Mouse (Mus musculus): ENCODE results near the gene Ranbp3. TPM values are rescaled to one million over a fixed set of nuclear protein-coding genes. Genes with fewer than 3 reads are reported as not detected.

Gene Ranbp3
- total RNA-seq, 2 experiments from 2014 or later: 39.2 to 41.3 TPM

DNA sequence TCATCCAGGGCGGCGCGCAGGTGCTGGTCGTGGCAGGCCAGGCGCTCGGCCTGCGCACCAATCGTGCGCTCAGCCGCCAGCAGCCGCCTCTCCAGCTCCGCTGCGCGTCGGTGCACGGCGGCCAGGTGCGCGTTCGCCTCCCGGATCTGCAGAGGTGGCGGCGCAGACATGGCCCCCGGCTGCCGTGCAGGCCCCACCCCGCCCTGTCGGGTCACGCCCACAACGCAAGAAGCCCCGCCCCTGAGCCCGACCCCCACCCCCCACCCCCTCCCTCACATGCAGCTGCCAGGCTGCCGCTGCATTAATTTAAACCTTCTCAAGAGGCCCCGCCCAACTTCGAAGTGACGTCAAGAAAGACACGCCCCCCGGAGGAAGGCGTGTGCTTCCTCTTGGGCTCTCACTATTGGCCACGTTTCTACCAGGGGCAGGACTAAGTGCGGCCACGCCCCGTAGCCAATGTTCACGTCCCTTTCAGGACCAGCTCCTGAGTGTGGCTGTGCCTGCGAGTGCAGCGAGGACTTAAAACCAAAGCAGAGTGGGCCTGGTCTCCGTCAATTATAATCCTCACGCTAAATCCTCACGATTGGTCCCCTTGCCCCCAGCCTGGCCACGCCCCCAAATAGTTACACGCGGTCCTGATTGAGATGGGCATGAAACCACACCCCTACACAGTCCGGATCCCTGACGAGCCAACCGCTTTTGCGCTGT is 43.7 kb downstream of the Ranbp3 start:
- DNase-seq: peak; percentile 95
- TF ChIP-seq CTCF (IDR thresholded peaks at IDR 0.05): no peak
- Histone ChIP-seq H3K4me3 (peak overlapping the region; percentile 97), H3K27ac (peak overlapping the region; percentile 96)
- intact Hi-C loops (cut with DNase I): loop anchor here (1.0 kb wide), 1 partner anchor 40 kb away; the partner anchor contains the start of gene Nrtn

DNA sequence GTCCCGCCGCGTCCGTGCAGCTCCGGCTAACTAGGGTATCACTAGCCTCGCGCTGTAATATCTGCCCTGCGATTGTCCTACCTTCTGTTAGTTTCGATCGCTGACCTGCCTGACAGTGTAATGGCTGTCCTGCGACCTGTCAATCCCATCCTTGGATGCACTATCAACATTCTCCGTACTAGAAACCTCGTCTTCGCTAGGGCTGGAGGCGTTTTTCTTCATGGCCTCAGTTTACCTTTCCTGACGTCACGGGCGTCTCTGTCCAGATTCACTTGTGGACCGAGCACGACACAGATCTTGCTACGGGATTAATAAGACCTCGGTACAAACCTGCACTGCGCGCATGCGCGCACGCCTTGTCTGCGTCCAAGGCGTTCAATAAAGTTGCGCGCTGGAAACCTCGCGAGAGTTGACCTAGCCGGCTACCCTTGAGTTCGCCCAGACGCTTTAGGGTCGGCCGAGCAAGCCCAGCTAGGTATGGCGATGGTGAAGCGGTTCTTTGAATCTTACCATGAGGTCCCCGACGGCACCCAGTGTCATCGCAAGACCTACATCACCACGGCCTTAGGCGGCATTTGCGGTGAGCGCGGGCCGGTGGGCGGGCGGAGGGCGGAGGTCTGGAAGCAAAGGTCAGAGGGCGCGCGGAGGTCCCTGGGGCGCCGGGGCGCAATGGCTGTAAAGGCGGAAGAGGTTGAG is 44.4 kb downstream of the Ranbp3 start, which contains the start of the genes Ndufa11 and Vmac:
Gene Ndufa11 (plus strand): TSS at position 405 of the 696 bp plus-strand sequence.
Gene Vmac (minus strand): TSS at position 660 of the 696 bp plus-strand sequence.
- Histone ChIP-seq H3K4me3 (peak within 1 kb of the TSS; percentile 97), H3K27ac (peak within 1 kb of the TSS; percentile 96)
- TF ChIP-seq CTCF (IDR thresholded peaks at IDR 0.05): no peak
- intact Hi-C loops (cut with DNase I): loop anchor here (1.0 kb wide), 1 partner anchor 40 kb away; the partner anchor contains the start of gene Nrtn
- DNase-seq: peak; percentile 97

DNA sequence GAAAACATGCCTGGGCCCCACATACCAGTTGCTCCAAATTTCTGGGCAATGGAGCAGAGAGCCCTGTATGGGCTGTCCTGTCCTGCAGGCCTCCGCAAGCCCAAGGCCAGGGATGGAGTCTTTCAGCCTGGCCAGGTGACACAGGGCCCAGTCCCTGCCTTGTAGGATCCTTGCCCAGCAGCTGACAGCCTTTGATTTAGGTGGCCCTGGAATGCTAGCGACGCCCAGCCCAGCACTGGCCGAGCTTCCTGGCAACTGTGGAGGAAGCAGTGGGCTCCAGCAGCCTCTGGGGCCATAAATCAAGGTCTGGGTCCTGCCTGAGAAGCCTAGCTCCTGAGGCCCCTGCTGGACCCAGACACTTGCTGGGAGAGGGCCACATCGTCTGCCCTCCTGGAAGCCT is 49.3 kb downstream of the Ranbp3 start:
- intact Hi-C loops (cut with DNase I): no loop called here
- H3K27ac ChIP-seq: peak overlapping the region; percentile 57
- no peak for TF ChIP-seq CTCF (IDR thresholded peaks at IDR 0.05)
- H3K4me3 ChIP-seq: no peak overlapping the region
- DNase-seq: peak; percentile 84

DNA sequence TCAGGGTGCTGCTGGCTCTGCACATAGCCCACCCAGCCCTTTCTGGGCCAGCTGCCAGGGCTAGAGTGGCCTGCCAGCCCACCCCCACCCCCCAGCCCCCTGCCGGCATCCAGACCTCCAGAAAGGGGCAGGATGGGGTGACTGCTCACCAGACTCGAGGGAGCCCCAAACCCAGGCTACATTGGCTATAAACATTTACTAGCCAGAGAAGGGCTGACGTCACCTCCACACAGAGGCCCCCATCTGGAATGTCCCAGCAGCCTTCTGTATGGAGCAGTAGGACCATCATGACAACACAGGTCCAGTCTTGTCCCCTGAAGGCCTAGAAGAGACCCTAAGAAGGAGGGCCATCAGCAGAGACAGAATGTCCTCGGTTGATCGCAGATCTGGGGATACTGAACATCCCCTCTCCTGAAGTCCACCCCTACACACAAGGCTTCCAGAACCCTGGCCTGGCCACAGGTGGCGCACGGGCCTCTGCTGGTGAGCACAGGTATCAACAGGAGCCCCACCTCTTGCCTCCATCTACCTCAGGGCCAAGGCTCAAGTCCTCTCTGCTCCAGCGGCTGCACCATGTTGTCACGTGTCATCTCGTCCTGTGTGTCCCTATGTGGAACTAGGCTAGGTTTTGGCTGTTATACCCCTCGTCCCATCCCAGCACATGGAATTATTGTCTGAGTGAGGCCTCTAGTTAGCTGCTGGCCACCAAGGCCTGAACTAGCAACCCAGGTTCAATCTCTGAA is 50.5 kb downstream of the Ranbp3 start:
- intact Hi-C loops (cut with DNase I): no loop called here
- DNase-seq: no peak
- Histone ChIP-seq H3K4me3 (no peak overlapping the region), H3K27ac (no peak overlapping the region)
- no peak for TF ChIP-seq CTCF (IDR thresholded peaks at IDR 0.05)

DNA sequence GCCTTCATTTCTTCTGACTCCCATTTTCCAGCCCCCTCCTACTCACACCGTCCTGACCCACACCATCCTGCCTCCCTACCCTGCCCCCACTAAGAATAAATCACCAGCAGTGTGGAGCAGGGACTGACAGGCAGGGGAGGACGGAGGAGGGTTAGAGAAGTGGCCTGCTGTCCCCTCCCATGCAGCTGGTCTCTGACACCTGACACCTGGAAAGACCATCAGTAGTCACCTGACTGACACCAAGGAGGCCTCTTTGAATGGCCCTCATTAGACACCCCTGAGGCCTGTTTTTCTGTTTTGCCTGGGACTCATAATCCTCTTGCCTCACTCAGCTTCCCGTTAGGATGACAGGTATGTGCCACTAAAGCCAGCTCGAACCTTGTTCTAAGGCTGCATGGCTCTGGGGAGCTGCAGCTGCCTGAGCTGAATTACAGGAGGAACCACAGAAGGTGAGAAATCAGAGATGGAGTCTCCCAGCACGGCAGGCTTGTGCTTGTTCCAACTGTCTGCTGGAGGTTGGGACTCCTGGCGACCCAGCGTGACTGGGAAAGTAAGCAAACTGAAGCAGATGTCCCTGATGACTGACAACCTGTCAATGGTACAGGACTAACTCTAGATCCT is 54.0 kb downstream of the Ranbp3 start:
- TF ChIP-seq CTCF (IDR thresholded peaks at IDR 0.05): no peak
- no peak for DNase-seq
- intact Hi-C loops (cut with DNase I): no loop called here
- Histone ChIP-seq H3K4me3 (no peak overlapping the region), H3K27ac (peak overlapping the region; percentile 66)

DNA sequence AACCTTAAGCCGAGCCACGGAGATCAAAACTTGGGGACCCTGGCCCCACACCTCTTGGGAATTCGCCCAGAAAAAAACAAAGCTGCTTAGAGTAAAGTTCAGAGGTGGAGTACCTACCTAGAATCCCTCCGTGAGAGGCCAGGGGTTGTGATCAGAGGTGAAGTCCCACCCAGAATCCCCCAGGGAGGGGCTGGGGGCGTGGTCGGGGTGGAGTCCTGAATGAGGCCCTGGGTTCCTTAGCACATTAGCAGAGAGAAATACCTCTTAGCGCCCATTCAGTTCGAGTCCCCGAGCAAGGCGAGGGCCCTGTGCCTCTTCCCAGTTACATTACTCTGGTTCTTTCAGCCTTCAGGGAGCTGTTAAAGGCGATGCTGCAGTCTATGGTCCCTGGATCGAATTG is 54.6 kb downstream of the Ranbp3 start:
- no peak overlapping the region for H3K4me3 ChIP-seq

DNA sequence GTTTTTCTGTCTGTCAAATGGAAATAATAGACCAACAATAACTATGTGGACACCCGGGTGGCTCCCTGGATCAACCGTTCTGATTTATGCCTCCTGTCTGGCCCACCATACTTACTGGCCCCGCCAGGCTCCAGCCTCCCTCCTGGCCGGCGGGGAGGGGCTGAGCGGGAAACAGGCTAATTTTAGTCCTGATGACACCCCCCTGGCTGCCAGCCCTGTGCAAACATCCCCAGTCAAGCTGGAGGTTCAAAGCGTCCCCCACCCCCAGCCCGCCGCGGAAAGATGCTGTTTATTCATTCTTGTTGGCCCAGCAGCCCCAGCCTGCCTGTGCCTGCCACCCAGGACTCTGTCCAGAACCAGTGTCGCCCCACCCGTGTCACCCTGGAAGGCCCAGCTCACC is 55.0 kb downstream of the Ranbp3 start:
- intact Hi-C loops (cut with DNase I): no loop called here
- TF ChIP-seq CTCF (IDR thresholded peaks at IDR 0.05): no peak
- Histone ChIP-seq H3K4me3 (no peak overlapping the region), H3K27ac (0 out of 2 replicates have a peak overlapping the region, but pooled peaks have one; percentile 66)
- DNase-seq: peak; percentile 46

More for the DNA sequence above, 54.6 kb downstream of the Ranbp3 start:
- DNase-seq: no peak
- intact Hi-C loops (cut with DNase I): no loop called here
- H3K27ac ChIP-seq: peak overlapping the region; percentile 66
- no peak for TF ChIP-seq CTCF (IDR thresholded peaks at IDR 0.05)

DNA sequence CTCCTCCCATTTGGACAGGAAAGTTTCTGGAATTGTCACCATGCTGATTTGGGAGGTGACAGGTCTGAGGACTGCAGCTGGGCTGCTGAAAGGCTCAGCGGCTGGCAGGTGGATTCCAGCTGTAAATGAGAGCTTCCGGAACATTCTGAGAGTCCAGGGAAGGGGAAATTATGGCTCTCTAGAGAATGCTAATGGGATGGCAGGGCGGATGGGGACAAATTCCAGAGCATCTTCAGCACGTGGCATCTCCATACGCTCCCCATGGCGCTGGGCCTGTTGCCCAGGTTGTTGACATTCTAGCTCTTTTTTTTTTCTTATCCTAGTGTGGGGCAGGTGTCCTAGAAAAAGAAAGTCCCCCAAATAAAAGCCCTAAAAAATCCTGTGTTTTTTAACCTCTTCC is 56.1 kb downstream of the Ranbp3 start:
- H3K4me3 ChIP-seq: no peak overlapping the region
- intact Hi-C loops (cut with DNase I): no loop called here
- no peak overlapping the region for H3K27ac ChIP-seq
- no peak for TF ChIP-seq CTCF (IDR thresholded peaks at IDR 0.05)
- no peak for DNase-seq

DNA sequence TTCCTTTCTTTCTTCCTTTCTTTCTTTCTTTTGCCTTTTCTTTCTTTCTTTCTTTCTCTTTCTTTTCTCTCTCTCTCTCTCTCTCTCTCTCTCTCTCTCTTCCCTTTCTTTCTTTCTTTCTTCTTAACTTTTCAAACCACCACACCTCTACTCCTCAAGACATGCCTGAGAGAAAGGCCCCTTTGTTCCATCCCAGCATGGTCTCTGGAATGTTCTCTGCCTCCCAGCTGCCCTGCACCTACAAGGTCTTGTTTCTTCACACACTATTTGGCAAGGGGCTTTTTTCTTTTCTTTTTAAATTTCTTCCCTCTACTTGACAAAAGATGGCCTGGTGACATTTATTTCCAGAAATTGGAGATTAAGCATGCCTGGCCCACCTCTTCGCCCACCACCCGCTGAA is 56.6 kb downstream of the Ranbp3 start:
- H3K27ac ChIP-seq: no peak overlapping the region
- no peak for TF ChIP-seq CTCF (IDR thresholded peaks at IDR 0.05)
- no peak overlapping the region for H3K4me3 ChIP-seq
- DNase-seq: no peak
- intact Hi-C loops (cut with DNase I): no loop called here

DNA sequence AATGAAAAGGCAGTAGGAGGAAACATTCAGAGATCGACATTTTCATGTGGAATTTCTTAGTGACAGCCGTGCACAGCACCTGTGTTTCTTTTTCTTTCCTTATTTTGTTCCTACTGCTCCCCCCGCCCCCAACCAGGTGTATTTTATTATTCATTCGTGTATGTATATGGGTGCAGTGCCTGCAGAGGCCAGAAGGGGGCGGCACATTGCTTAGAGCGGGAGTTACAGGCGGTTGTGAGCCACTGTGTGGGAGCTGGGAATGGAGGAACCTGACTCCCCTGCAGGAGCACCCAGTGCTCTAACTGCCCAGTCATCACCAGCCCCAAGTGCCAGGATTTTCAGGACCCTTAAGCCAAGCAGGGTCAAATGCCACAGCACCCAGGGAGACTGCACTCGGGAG is 63.4 kb downstream of the Ranbp3 start:
- H3K4me3 ChIP-seq: no peak overlapping the region
- TF ChIP-seq CTCF (IDR thresholded peaks at IDR 0.05): peak; percentile 40
- no peak overlapping the region for H3K27ac ChIP-seq
- DNase-seq: no peak
- intact Hi-C loops (cut with DNase I): no loop called here

DNA sequence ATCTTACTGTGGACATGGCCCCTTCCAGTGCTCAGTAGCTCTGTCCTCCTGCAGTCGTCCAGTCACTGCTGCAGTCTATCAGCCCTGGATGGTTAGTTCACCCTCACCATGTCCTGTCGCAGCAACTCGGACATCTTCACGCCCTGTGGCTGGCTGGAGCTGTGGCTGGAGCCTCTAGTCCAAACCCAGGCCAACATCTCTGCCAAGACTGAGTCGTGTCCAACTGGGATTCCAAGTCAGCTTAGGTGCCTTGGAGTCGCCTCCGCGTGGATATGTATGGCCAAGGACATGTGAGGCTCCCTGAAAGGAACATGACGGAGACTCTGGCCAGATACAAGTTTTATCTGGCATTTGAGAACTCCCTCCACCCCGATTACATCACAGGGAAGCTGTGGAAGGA is 65.1 kb downstream of the Ranbp3 start:
- intact Hi-C loops (cut with DNase I): no loop called here
- no peak overlapping the region for H3K27ac ChIP-seq
- no peak overlapping the region for H3K4me3 ChIP-seq
- DNase-seq: peak; percentile 60
- TF ChIP-seq CTCF (IDR thresholded peaks at IDR 0.05): peak; percentile 8; the same call in 1 of the 2 replicates

DNA sequence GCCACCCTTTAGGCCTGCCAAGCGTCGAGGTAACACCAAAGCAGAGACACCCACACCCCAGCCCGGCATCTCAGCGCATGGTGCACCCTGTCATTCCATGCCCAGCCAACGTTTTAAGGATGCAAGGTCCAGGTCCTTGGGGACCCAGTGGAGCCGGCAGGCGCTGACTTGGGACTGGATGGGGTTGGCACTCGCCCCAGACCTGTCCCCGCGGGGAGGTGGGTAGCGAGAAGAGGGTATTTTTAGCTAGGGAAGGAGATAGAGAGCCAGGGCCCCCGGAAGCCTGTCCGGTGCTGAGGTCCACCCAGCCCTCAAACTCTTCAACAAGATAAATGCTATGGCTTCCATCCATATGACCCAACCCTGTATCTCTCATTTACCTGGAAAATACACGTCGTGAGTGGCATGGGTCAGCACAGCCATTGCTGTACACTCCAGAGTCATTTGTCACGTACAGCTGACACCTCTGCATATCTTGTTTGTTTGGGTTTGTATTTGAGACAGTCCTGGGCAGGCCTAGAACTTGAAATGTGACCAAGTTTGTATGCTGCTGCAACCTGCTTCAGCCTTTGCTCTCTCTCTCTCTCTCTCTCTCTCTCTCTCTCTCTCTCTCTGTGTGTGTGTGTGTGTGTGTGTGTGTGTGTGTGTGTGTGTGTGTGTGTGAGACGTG is 67.2 kb downstream of the Ranbp3 start:
- TF ChIP-seq CTCF (IDR thresholded peaks at IDR 0.05): no peak
- intact Hi-C loops (cut with DNase I): no loop called here
- Histone ChIP-seq H3K4me3 (no peak overlapping the region), H3K27ac (no peak overlapping the region)
- no peak for DNase-seq

Measured in gastrocnemius, adult 2 months (tissue).